Mouse (Mus musculus): ENCODE measurements around the gene Maneal.

Maneal gene

DNA sequence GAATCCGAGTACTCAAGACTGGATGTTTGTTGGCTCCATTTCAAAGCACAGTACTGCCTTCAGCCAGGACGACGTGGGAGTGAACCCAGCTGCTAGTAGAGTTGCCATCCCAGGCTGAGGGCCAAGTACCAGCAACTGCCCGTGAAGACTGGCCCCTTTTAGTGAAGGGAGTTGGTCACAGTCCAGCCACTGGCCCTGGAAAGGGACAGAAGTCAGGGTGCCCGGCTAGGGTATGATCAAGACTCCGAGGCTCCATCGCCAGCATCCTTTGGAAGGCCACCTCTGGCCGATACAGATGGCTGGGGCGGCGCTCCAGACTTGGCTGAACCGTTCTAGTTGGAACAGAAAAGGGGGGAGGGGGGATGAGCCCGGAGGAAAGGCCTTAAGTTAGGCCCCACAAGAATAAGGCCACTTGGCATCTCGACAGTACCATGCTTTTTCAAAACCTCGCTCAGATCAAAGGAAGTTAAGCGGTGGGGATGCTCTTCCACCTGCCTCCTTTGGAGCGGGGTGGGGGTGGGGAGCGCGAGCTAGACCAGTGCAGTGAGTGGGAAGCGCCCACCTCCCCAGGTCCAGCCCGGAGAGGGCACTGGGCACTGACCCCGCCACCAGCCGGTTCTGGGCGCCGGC is 12.2 kb downstream of the Maneal start:
- no peak for DNase-seq (ENCODE audit: low read depth in 1 of 2, low spot score in 2 of 2)

DNA sequence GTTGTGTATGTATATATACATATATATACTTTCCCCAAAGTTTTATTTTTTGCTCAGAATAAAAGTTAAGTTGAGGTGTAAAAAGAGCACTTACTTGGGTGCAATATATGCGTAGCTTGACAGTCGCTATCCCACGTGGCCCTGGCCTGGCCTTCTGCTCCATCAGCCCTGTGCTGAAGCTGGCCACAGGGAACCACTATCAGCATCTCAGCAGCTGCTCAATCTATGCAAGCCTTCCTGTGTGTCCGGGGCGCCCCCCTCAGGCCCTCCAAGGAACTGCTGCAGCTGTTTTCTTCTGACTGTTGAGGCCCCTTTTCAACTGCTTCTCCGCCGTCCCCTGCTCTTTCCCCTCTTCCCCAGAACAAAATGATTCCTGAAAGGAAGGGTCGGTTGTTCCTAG is 14.4 kb downstream of the Maneal start:
- peak; percentile 47 to 67 for DNase-seq (ENCODE audit: low read depth in 1 of 2, low spot score in 2 of 2)

DNA sequence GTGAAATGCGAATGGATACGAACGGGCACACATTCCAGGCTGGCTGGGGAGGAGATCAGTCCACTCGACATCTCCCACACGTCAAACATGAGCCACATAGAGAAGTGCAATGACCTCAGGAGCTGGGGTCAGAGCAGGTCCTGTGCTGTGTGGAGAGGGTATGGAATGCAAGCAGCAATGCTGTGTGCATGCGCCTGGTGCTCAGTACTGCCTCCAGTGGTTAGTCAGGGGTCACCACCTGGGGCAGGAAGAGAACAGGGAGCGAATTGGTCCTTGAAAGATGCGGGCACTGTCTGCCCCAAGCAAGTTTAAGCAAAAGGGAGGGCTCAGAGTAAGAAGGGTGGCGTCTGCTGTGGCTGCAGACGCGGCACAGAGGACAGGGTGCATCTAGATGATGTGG is 18.5 kb downstream of the Maneal start:
- no peak for DNase-seq (ENCODE audit: low read depth in 1 of 2, low spot score in 2 of 2)

DNA sequence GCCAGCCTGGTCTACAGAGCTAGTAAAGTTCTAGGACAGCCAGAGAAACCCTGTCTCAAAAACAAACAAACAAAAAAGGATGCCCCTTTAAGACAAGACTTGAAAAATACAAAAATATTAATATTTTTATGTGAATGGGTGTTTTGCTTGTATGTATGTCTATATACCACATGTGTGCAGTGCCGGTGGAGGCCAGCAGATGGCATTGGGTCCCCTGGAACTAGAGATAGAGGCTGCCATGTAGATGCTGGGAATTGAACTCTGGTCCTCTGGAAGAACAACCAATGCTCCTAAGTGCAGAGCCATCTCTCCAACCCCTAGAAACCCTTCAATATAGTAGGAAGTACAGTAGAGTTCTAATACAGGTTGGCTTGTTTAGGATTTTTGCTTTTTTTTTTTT is 21.0 kb downstream of the Maneal start:
- DNase-seq (ENCODE audit: low read depth in 1 of 2, low spot score in 2 of 2), result no peak

DNA sequence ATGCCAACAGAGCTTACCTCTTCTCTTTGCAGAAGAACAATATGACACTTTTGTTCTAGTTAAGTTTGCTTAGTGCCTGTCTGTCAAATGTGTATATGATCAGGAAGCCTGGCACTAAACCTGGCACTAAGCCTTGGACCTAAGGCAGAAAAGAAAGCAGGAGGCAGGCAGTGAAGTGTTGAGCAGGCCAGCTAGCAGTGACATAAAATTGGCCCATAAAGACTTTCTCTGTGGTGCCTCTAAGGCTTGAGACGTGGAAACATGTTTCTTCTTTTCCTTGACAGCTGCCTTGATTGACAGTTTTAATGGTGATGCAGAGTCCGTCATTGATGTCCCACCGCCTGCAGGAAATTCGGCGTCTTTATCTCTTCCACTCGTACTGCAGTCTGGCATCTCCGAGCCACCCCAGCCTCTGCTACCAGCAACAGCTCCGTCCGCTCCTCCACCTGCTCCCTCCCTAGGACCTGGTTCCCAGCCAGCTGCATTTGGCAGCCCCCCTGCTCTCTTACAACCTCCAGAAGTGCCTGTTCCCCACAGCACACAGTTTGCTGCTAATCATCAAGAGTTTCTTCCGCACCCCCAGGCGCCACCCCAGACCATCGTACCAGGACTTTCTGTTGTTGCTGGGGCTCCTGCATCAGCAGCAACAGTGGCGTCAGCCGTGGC is 23.8 kb downstream of the Maneal start:
- DNase-seq (ENCODE audit: low read depth in 1 of 2, low spot score in 2 of 2), result no peak

DNA sequence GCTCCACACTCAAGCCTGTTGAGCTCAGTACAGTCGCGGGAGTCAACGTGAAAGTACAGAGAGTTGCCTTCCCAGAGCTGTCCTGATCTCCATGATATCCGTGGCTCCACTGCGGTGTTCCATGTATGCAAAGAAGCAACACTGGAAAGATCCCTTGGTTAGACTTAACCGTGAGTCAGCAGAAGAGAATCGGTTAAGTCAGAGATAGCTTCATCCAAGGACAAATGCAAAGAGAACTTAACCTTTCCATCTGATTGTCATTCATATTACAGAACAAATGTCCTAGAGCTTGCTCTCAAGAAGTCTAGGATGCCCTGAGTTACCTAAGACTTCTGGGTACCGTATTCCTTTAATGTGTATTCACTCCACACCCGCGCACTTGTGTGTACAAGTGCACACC is 29.2 kb downstream of the Maneal start:
- no peak for DNase-seq (ENCODE audit: low read depth in 1 of 2, low spot score in 2 of 2)

DNA sequence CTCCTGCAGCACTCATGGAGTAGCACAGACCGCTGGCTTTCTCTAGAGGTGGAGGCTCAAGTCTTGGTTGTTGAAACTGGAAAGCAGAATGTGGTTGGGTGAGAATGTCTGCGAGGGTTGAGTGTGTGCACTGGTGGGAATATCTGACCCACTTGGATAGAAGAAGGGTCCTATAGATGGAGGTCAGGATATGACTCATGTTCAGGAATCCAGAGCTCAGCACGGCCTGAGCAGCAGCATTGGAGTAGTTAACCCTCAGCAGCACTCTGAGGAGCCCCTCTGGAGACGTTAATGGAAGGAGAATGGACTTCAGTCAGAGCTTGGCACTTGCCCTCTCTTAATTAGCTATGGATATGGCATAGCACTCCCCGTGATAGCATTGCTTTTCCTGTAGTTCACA is 32.3 kb downstream of the Maneal start:
- DNase-seq (ENCODE audit: low read depth in 1 of 2, low spot score in 2 of 2), result no peak

DNA sequence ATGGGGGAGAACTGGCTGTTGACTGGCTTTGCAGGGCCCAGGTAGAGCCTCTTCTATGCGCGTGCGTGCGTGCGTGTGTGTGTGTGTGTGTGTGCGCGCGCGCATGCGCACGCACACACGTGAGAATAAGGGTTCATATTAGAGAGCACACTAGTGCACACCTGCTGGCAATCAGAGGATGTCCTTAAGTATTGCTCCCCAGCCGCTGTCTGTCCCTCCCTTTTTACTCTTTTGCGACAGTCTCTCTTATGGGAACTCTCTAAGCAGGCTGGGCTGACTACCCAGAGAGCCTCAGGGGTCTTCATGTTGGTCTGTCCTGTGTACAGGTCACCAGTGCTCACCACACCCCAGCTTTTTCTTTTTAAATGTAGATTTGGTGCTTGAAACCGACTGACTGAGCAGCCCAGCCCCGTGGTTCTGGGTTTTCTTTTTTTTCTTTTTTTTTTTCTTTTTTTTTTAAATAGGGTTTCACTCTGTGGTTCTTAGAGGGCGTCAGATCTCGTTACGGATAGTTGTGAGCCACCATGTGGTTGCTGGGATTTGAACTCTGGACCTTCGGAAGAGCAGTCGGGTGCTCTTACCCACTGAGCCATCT is 36.5 kb downstream of the Maneal start:
- DNase-seq (ENCODE audit: low read depth in 1 of 2, low spot score in 2 of 2), result no peak

DNA sequence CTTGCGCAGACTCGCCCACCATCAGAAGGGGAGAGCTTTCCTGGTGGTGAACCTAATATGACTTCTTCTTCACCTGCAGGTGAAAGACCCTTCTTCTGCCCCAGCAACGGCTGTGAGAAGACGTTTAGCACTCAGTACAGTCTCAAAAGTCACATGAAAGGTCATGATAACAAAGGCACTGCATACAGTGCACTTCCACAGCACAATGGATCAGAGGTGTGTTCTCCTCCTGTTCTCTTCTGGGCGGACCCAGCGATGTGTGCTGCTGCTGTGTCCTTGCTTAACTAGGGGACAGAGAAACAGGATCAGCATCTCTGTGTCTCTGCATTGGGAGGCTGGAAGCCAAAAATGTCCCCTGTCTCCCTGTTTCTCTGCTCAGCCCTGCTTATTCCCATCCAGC is 37.0 kb downstream of the Maneal start:
- no peak for DNase-seq (ENCODE audit: low read depth in 1 of 2, low spot score in 2 of 2)

DNA sequence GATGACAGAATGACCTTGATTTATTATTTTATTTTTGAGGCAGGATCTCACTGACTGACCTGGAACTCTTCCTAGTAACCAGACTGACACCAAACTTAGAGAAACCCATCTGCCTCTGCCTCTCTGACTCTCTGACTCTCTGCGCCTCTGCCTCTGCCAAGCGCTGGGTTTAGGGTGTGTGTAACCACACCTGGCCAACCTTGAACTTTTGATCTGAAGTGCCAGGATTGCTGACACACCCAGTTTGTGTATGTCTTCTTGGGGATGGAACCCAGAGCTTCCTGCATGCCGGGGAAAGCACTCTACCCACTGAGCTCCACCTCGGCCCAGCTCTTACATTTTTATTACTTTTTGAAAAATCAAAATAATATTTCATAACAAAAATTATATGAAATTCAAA is 43.1 kb downstream of the Maneal start:
- no peak for DNase-seq (ENCODE audit: low read depth in 1 of 2, low spot score in 2 of 2)

DNA sequence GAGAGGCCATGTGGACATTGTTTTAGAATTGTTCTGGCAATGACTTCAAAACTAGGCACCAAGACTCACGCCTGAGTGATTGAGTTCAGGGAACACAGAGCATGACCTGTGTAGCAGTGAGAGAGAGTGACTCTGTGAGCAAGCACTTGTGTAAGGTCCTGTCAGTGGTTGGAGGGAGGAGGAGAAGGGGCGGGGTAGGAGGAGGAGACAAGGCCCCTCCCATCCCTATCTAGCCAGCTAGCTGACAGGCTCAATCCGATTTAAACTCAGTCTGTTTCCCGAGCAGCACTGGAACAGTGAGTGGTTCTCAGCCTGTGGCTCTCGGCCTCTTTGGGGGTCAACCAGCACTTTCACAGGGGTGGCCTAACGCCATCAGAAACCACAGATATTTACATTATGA is 44.2 kb downstream of the Maneal start:
- DNase-seq (ENCODE audit: low read depth in 1 of 2, low spot score in 2 of 2), result no peak

DNA sequence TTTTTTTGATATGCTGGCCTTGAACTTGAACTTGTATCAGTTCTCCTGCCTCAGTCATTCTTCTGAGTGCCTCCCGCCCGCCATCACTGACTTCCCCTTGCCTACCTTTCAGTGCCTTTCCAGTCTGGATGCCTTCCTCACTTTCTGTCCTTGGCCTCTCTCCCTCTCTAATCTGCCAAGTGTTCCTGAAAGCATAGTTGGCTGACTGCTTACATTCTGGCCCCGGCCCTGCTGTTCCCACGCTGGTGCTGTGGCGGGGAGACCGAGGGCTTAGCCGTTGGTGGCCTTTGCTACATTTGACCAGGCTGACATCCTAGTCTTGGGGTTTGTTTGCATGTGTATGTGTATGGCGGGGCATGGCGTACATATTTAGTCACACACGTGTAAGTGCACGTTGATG is 46.1 kb downstream of the Maneal start:
- no peak for DNase-seq (ENCODE audit: low read depth in 1 of 2, low spot score in 2 of 2)

DNA sequence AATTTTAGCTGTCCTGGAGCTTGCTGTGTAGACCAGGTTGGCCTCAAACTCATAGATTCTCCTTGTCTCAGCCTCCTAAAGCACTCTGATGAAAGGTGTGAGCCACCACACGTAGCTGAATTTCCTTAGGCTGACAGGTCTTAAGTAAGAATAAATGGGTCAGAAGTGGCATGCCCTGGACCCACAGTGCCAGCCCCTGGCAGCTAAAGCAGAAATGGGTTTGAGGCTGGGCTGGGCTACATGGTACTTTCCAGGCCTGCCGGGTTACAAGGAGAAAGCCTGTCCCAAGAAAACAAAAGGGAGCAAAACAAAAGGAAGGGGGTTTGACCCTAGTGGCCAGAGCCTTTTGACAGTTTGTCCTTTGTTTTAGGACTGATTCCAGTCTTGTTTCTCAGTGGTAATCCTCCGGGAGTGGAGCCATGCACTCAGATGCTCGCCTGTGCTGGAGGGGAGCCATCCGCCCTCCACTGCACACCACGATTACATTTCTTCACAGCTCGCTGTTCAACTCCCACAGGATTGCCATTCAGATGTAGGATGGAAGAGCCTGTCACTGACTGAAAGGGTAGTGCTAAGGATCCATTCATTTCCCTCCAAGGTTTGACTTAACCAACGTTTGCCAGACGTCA is 50.5 kb downstream of the Maneal start:
- no peak for DNase-seq (ENCODE audit: low read depth in 1 of 2, low spot score in 2 of 2)

DNA sequence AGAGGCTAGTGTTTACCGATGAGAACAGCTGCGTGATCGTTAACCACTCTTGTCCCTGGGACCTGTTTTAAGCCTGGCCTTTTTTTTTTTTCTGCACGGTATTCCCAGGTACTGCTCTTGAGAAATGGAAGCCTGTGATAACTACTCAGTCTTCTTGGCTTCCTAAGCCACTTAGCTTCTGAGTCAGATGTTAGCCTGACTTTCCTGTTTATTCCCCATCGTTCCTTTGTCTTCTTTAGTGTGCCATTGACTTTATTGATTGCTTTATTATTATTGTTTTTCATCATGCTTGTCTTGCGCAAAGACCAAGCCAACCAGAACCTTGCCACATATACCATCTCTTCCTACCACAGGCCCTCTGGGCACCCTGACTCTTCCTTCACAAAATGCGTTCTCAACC is 51.9 kb downstream of the Maneal start:
- DNase-seq (ENCODE audit: low read depth in 1 of 2, low spot score in 2 of 2), result no peak

DNA sequence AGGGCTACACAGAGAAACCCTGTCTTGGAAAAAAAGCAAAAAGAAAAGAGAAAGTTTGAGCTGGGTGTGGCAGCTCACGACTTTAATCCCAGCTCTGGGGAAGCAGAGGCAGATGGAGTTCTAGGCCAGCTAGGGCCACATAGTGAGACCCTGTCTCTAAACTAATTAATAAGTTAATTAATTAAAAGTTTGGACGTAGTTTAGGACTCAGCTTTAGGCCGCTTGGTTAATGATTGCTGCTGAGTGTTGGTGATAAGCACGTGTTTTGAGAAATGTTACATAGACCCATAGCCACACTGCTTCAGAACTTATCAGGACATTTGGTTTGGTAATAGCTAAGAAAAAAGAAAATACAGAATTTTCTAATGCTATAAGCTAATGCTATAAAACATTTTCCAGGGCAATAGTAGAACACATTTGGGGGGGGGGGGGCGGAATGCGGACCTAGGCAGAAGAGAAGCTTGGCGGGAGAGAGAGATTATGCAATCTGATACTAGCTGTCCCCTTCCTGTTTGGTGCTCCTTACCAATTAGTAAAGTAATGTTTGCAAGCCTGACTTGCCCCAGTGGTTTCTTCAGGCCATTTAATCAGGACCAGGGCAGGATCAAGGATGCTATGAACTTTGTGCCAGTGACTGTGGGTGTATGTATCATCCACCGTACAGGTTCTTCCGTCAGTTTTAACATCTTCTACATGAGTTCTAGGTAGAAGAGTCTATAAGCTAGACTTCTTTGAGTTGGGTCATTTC is 52.7 kb downstream of the Maneal start:
- no peak for DNase-seq (ENCODE audit: low read depth in 1 of 2, low spot score in 2 of 2)

DNA sequence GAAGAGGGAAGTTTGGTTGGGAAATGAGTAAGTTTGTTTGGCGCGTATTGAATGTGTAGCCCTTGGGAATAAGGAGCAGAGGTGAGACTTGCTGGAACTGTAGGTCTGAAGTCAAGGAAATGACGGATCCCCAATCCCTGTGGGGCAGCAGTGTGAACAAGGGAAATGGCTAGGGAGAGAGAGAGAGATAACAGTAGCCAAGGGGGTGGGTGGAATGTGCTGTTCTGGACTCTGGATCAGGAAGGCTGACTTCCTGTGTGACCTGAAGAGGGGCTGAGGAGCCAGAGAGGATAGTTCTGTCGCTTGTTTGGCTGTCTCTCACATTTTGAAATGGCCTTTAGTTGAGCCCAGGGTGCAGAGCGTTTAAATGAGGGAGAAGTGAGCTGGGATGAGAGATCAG is 53.5 kb downstream of the Maneal start:
- no peak for DNase-seq (ENCODE audit: low read depth in 1 of 2, low spot score in 2 of 2)
